Mouse (Mus musculus) forebrain, embryonic 11.5 days (tissue): ENCODE measurements at regions not wholly inside any gene's neighbourhood (a gene's known extent, or its start where the extent isn't known, plus 50 kb on each side); places are given as distances from the start of the nearest gene placed in this dataset.

Source experiments
- ATAC-seq: fragments of 200-750 bp; cut with Nextera tagmentation; replicated peaks from 2 replicates; pipeline ENCODE4 v1.8.0; 2017; ENCODE audit warnings: moderate TSS enrichment; ENCODE audit not compliant: low FRiP score
- DNase-seq: peaks from one replicate; pipeline ENCODE4 v3.0.0-alpha.2; 2017; ENCODE audit warnings: low spot score
- H3K27ac ChIP-seq: fragments of 300-500 bp; sonication (generic); 2 replicates; pipeline ENCODE4 v1.5.1; 2014; ENCODE audit warnings: low read depth, low read length
- H3K27me3 ChIP-seq: fragments of 300-500 bp; sonication (generic); 2 replicates; pipeline ENCODE4 v1.6.1; 2014; ENCODE audit warnings: mild to moderate bottlenecking, low read length, mixed read lengths; ENCODE audit not compliant: control insufficient read depth, insufficient read depth
- H3K36me3 ChIP-seq: fragments of 300-500 bp; sonication (generic); 2 replicates; pipeline ENCODE4 v1.6.1; 2014; ENCODE audit warnings: mild to moderate bottlenecking, low read length, moderate library complexity, mixed read lengths; ENCODE audit not compliant: control insufficient read depth, insufficient read depth
- H3K4me1 ChIP-seq: fragments of 300-500 bp; sonication (generic); replicated peaks from 2 replicates; pipeline ENCODE4 v1.6.1; 2014; ENCODE audit warnings: low read length, mixed read lengths; ENCODE audit not compliant: control insufficient read depth, insufficient read depth
- H3K4me2 ChIP-seq: fragments of 300-500 bp; sonication (generic); 2 replicates; pipeline ENCODE4 v1.6.1; 2014; ENCODE audit warnings: low read depth, mild to moderate bottlenecking, low read length, moderate library complexity, mixed read lengths; ENCODE audit not compliant: severe bottlenecking
- H3K4me3 ChIP-seq: fragments of 300-500 bp; sonication (generic); 2 replicates; pipeline ENCODE4 v1.5.1; 2014; ENCODE audit warnings: low read depth, low read length
- H3K9ac ChIP-seq: fragments of 300-500 bp; sonication (generic); 2 replicates; pipeline ENCODE4 v1.6.1; 2014; ENCODE audit warnings: low read length
- H3K9me3 ChIP-seq: fragments of 300-500 bp; sonication (generic); 2 replicates; pipeline ENCODE4 v1.6.1; 2016; ENCODE audit warnings: low read length, mixed read lengths; ENCODE audit not compliant: control insufficient read depth
- WGBS: fragments of 180-500 bp; shearing (Covaris S2); extraction: QIAGEN DNeasy Blood & Tissue Kit; methylation state at CpG from one replicate; pipeline ENCODE4 v1.1.7; 2014; 5-methylcytosine and 5-hydroxymethylcytosine counted together

DNA sequence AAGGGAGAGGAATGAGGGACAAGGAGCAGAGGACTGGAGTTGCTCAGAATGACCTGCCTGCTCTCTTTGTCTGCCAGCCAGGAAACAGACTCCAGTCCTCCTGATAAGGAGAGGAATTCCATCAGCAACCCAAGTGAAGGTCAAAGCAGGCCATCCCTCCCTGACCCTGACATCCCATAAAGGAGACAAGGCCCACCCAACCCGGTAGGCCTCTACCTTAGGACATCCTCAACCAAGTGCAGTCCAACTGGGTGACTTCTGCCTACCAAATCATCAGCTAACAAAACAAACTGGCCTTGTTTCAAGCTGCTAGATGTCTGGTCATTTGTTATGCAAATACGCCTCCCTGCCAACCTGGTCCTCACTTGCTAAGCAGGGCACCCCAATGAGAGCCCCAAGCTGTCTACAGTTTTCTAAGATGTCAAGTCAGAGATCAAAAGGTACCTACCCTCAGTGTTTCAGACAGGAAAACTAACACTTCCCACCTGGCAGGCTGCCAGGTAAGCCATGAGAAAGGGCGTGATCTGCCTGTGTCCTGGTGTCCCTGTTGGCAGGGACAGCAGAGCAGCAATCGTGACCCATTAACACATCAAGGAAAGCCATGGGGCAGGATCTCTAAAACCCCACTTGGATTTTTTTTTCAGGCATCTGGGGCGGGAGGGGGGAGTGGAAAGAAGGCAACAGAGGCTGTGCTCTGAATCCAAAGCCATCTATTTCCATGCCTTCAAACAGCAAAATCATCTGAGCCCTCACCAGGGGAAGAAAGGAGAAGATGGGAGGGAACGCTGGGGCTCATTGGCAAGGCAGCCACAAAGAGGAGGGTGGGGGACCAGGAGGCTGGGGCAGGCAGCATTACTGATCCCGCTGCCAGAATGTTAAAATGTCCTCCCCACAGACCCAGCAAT is 227.6 kb upstream of the Cdh5 start:
- Histone ChIP-seq H3K4me1 (no peaks in the 10 kb centered on the region), H3K4me3 (no peak overlapping the region), H3K9ac (no peak overlapping the region), H3K9me3 (no peaks in the 10 kb centered on the region), H3K27me3 (no peaks in the 10 kb centered on the region), H3K4me2 (no peak overlapping the region), H3K27ac (no peak overlapping the region), H3K36me3 (no peaks in the 10 kb centered on the region)
- 39% methylated on average over 7 of the region's 7 CpGs for WGBS
- 0 out of 2 replicates have a peak, but pooled peaks have one; percentile 18 for ATAC-seq
- no peak for DNase-seq

- WGBS = 56% methylated on average over 8 of the region's 8 CpGs
- no peak overlapping the region for H3K27ac ChIP-seq
- DNase-seq = no peak
These were observed 226.9 kb upstream of the Cdh5 start for GRCm38 (mm10) chr8:103874506-103874905.

GRCm38 (mm10) chr8:103879505-103879904 is 221.9 kb upstream of the Cdh5 start:
- Histone ChIP-seq H3K27me3 (no peaks in the 10 kb centered on the region), H3K4me3 (no peak overlapping the region), H3K9me3 (no peaks in the 10 kb centered on the region), H3K4me2 (no peak overlapping the region), H3K4me1 (no peaks in the 10 kb centered on the region), H3K27ac (no peak overlapping the region), H3K36me3 (no peaks in the 10 kb centered on the region), H3K9ac (no peak overlapping the region)
- DNase-seq (no peak), ATAC-seq (no peak)
- 74% methylated on average over 2 of the region's 2 CpGs for WGBS

More at GRCm38 (mm10) chr8:103874506-103874905, 226.9 kb upstream of the Cdh5 start:
- Histone ChIP-seq H3K9me3 (no peaks in the 10 kb centered on the region), H3K4me2 (no peak overlapping the region), H3K4me3 (no peak overlapping the region), H3K27me3 (no peaks in the 10 kb centered on the region), H3K4me1 (no peaks in the 10 kb centered on the region), H3K9ac (no peak overlapping the region), H3K36me3 (no peaks in the 10 kb centered on the region)
- ATAC-seq = peak; percentile 39; the same call in 1 of the 2 replicates

GRCm38 (mm10) chr8:103880431-103881145 is 220.8 kb upstream of the Cdh5 start:
- WGBS = 93% methylated on average over 14 of the region's 14 CpGs
- no peak overlapping the region for H3K27ac ChIP-seq
- no peaks in the 10 kb centered on the region for H3K36me3 ChIP-seq
- H3K4me2 ChIP-seq = no peak overlapping the region
- H3K27me3 ChIP-seq = no peaks in the 10 kb centered on the region
- no peak for DNase-seq
- no peaks in the 10 kb centered on the region for H3K4me1 ChIP-seq
- no peaks in the 10 kb centered on the region for H3K9me3 ChIP-seq
- ATAC-seq = no peak
- no peak overlapping the region for H3K9ac ChIP-seq
- H3K4me3 ChIP-seq = no peak overlapping the region

- ATAC-seq = no peak
- no peaks in the 10 kb centered on the region for H3K4me1 ChIP-seq
- no peak overlapping the region for H3K4me3 ChIP-seq
- no peak overlapping the region for H3K27ac ChIP-seq
- H3K36me3 ChIP-seq = no peaks in the 10 kb centered on the region
- WGBS = 74% methylated on average over 3 of the region's 3 CpGs
- H3K4me2 ChIP-seq = no peak overlapping the region
- no peaks in the 10 kb centered on the region for H3K27me3 ChIP-seq
- no peak for DNase-seq
- no peak overlapping the region for H3K9ac ChIP-seq
- H3K9me3 ChIP-seq = no peaks in the 10 kb centered on the region
These were observed 220.3 kb upstream of the Cdh5 start for GRCm38 (mm10) chr8:103881146-103881486.

GRCm38 (mm10) chr8:103884873-103885780 is 216.3 kb upstream of the Cdh5 start:
- DNase-seq (no peak), ATAC-seq (no peak)
- Histone ChIP-seq H3K4me3 (no peak overlapping the region), H3K27ac (no peak overlapping the region), H3K9me3 (no peaks in the 10 kb centered on the region), H3K4me2 (no peak overlapping the region), H3K4me1 (no peaks in the 10 kb centered on the region), H3K36me3 (no peaks in the 10 kb centered on the region), H3K27me3 (no peaks in the 10 kb centered on the region), H3K9ac (no peak overlapping the region)
- WGBS = 93% methylated on average over 12 of the region's 12 CpGs

DNA sequence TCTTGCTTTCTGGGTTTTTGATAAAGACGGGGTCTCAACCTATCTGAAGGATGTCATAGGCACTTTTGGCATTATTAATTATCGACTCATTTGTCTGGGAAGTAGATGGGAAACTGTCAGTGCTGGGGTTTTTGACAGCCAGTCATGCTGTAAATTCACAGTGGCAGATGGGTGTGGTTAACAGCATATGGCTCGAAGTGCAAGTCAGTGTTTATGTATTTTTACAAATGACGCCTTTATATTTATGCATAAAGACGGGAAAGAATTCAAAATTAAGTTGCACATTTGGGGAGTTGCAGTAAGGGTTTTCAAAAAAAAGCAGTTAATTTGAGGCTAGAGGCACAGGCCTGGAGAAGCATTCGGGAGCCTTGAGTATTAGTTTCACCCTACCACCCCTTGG is 206.8 kb upstream of the Cdh5 start:
- no peak overlapping the region for H3K27ac ChIP-seq
- no peaks in the 10 kb centered on the region for H3K9me3 ChIP-seq
- no peak overlapping the region for H3K4me3 ChIP-seq
- DNase-seq (no peak), ATAC-seq (no peak)
- no peaks in the 10 kb centered on the region for H3K27me3 ChIP-seq
- no peak overlapping the region for H3K4me2 ChIP-seq
- H3K9ac ChIP-seq = no peak overlapping the region
- WGBS = 88% methylated on average over 6 of the region's 6 CpGs
- no peaks in the 10 kb centered on the region for H3K4me1 ChIP-seq
- no peaks in the 10 kb centered on the region for H3K36me3 ChIP-seq

DNA sequence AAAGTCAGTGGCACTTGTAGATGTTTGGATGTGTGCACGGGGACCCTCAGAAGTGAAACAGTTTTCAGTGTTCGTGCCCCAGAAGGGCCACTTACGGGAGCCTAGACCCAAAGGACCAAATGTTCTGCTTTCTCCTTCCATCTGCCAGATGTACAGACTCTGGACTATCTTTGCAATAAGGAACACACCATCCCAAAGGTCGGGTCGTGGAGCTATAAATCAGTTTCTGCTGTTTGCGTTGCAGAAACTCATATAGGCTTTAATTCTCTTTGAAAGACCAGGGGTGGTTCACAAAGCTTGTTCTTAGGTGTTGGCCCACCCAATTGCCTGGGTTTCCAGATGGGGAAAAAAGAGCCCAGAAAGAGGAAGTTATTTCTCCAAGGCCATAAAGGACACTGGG is 206.3 kb upstream of the Cdh5 start:
- no peaks in the 10 kb centered on the region for H3K4me1 ChIP-seq
- H3K9ac ChIP-seq = no peak overlapping the region
- no peak overlapping the region for H3K4me2 ChIP-seq
- no peaks in the 10 kb centered on the region for H3K36me3 ChIP-seq
- ATAC-seq (no peak), DNase-seq (no peak)
- no peak overlapping the region for H3K4me3 ChIP-seq
- H3K27me3 ChIP-seq = no peaks in the 10 kb centered on the region
- 90% methylated on average over 6 of the region's 6 CpGs for WGBS
- no peaks in the 10 kb centered on the region for H3K9me3 ChIP-seq
- H3K27ac ChIP-seq = no peak overlapping the region
